Mouse (Mus musculus) embryonic stem cell, embryonic (primary cell): ENCODE data around the gene Fam241b.

Experiments used
- CTCF ChIA-PET, 4 experiments: fragments of 300-600 bp in 2 of 4; fragments of 350-600 bp in 2 of 4; sonication (Branson Sonifier 250); formaldehyde crosslinking; loops; one replicate each; lab custom pipeline; 2022; ENCODE audit warnings: inconsistent platforms in 2 of 4; lab: Charles Lee
- POLR2A ChIA-PET, 4 experiments: fragments of 300-600 bp in 2 of 4; fragments of 350-600 bp in 2 of 4; sonication (Branson Sonifier 250); formaldehyde crosslinking; loops; one replicate each; lab custom pipeline; 2022; ENCODE audit warnings: antibody characterized with exemption in 4 of 4, inconsistent platforms in 1 of 4; lab: Charles Lee

Fam241b gene

DNA sequence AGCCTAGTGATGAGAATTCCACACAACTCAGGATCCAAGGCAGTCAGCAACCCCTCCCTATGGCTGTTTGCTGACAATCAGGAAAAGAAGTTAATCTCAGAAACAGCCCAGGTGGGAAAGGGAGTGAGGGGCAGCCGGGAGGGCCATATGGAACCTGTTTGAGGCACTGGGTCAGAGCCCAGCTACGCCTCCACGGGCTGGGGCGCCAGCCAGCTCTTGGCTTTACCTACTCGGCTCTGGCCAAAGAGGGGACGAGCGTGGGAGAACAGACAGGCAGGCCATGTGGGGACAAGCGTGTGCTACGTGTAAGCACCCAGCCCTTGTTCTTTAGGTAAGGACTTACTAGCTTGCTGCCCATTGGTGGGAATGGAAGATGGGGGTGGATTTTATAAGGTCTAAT lies 75.2 kb downstream of the Fam241b start:
- ChIA-PET POLR2A (interaction anchor here in 1 of 4 experiments (1.4 kb wide), 1 partner anchor 10 kb away, joined by 3 read pairs; no protein-coding TSS in a partner anchor), CTCF (no interaction called here)

DNA sequence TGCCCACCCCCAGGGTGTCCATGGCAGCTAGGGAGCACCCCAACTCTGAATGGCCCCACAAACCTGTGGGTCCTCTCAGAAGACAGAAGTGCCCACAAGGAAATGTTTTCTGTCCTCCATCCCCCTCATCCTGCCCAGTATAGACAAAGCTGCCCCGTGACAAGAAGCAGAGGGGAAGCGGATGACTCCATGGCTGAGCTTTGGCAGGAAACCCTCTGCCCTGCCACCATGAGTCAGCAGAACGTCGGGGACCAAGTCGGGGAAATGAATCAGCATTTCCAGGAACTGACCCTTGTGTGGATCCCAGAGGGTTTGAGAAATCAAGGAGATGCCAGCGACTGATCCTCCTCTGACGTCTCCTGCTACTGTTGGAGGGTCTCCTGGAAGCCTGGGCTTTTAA lies 77.5 kb downstream of the Fam241b start:
- POLR2A ChIA-PET = interaction anchor here in 1 of 4 experiments (0.8 kb wide), 1 partner anchor 69 kb away, joined by 4 read pairs; no protein-coding TSS in a partner anchor
- CTCF ChIA-PET = interaction anchor here in 1 of 4 experiments (0.5 kb wide), 1 partner anchor 15 kb away, joined by 3 read pairs; no protein-coding TSS in a partner anchor

DNA sequence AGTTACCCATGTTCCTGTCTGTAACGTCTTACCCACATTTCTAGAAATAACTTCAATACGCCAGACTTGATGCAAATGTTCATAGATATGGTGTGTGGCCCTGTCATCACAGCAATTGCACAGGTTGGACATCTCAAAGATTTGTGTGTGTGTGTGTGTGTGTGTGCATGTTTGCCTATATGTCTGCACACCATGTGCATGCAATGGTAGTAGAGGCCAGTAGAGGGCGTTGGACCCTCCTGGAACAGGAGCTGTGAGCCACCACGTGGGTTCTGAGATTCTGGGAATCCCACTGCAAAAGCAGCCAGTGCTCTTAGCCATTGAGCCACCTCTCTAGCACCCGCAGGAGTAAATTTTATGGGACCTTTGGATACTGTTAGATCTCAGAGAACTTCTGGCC lies 80.9 kb downstream of the Fam241b start:
- CTCF ChIA-PET = interaction anchor here (0.5 to 1.3 kb wide), 57 partner anchors 9 to 1332 kb away, joined by 3 to 15 read pairs (median 3); partner anchors contain the start of genes Aifm2 (in 1 of the 4), Lrrc20 (in 1 of the 4) and Sar1a (in 1 of the 4)
- POLR2A ChIA-PET = interaction anchor here (0.6 to 1.2 kb wide), 5 partner anchors 9 to 174 kb away, joined by 3 to 4 read pairs (median 3); no protein-coding TSS in a partner anchor

- POLR2A ChIA-PET = interaction anchor here in 1 of 4 experiments (0.9 kb wide), 1 partner anchor 35 kb away, joined by 3 read pairs; no protein-coding TSS in a partner anchor
- CTCF ChIA-PET = interaction anchor here in 3 of 4 experiments (0.5 to 0.9 kb wide), 5 partner anchors 10 to 436 kb away, joined by 3 to 4 read pairs (median 3); no protein-coding TSS in a partner anchor
These were observed 82.6 kb downstream of the Fam241b start for GRCm38 (mm10) chr10:62060969-62061678.

GRCm38 (mm10) chr10:62060224-62060913 lies 83.4 kb downstream of the Fam241b start:
- POLR2A ChIA-PET = interaction anchor here in 1 of 4 experiments (0.6 kb wide), 1 partner anchor 17 kb away, joined by 3 read pairs; no protein-coding TSS in a partner anchor
- CTCF ChIA-PET = interaction anchor here in 1 of 4 experiments (0.5 kb wide), 1 partner anchor 104 kb away, joined by 4 read pairs; no protein-coding TSS in a partner anchor

GRCm38 (mm10) chr10:62058508-62059375 lies 85.0 kb downstream of the Fam241b start:
- CTCF ChIA-PET = interaction anchor here in 2 of 4 experiments (0.6 to 1.1 kb wide), 4 partner anchors 24 to 128 kb away, joined by 3 to 7 read pairs (median 3); no protein-coding TSS in a partner anchor
- POLR2A ChIA-PET = interaction anchor here in 2 of 4 experiments (0.6 to 1.0 kb wide), 6 partner anchors 9 to 773 kb away, joined by 3 to 5 read pairs (median 4); no protein-coding TSS in a partner anchor
